Mouse (Mus musculus): ENCODE data around the gene Fn1. TPM values are rescaled to one million over a fixed set of nuclear protein-coding genes. Genes with fewer than 3 reads are reported as not detected.

The Fn1 gene
- polyA plus RNA-seq, 2 experiments = 78.8 to 99.5 TPM

DNA sequence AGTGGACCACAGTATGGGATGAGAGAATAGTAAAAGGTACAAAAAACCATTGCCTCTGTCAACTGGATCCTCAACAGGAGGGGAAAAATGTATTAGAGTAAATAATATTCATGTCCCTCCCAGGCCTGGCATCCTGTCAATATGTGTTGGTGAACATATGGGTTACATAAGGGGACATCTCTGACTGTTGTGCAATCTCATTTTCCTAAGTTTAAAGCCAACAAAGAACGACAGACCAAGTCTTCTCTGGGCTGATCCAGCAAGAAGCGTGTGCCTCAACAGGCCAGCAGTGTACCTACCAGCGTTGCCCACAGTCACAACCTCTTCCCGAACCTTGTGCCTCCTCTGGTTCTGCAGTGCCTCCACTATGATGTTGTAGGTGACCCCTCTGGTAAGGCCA, 57.6 kb downstream of the Fn1 start:
- Histone ChIP-seq H3K27me3 (ENCODE audit: control insufficient read depth, insufficient read depth, low read length) (no peaks in the 10 kb centered on the region), H3K4me1 (replicated peaks; ENCODE audit: control insufficient read depth in 2 of 2, insufficient read depth in 2 of 2, low read length in 1 of 2) (no peaks in the 10 kb centered on the region), H3K4me3 (ENCODE audit: insufficient read depth in 1 of 2, low read depth in 2 of 2, low read length in 2 of 2) (no peak overlapping the region), H3K4me2 (ENCODE audit: low read depth) (no peak overlapping the region), H3K27ac (no peak overlapping the region), H3K9ac (replicated peaks) (no peak overlapping the region), H3K9me3 (ENCODE audit: control insufficient read depth, low read length) (no peaks in the 10 kb centered on the region), H3K36me3 (replicated peaks; ENCODE audit: control insufficient read depth, insufficient read depth, low read depth) (no peaks in the 10 kb centered on the region; the same call in 1 of the 2 replicates)
- 62% methylated on average over 4 of the region's 4 CpGs for WGBS (ENCODE audit: insufficient replicate concordance)
- no peak for DNase-seq (ENCODE audit: low read depth in 3 of 3, low spot score in 3 of 3)
- TF ChIP-seq CTCF (IDR thresholded peaks at IDR 0.05; ENCODE audit: low read depth) = no peak
- no peak for TF ChIP-seq EP300 (IDR thresholded peaks at IDR 0.05; ENCODE audit: low read depth)
- no peak for ATAC-seq (ENCODE audit: insufficient read depth)

- no peak overlapping the region for H3K9ac ChIP-seq (replicated peaks)
- TF ChIP-seq CTCF (IDR thresholded peaks at IDR 0.05; ENCODE audit: low read depth) (no peak), EP300 (IDR thresholded peaks at IDR 0.05; ENCODE audit: low read depth) (no peak)
- no peaks in the 10 kb centered on the region for H3K9me3 ChIP-seq (ENCODE audit: control insufficient read depth, low read length)
- WGBS (ENCODE audit: insufficient replicate concordance) = 36% methylated on average over 2 of the region's 2 CpGs
- H3K4me2 ChIP-seq (ENCODE audit: low read depth) = no peak overlapping the region
- H3K27me3 ChIP-seq (ENCODE audit: control insufficient read depth, insufficient read depth, low read length) = no peaks in the 10 kb centered on the region
- no peaks in the 10 kb centered on the region; the same call in 1 of the 2 replicates for H3K36me3 ChIP-seq (replicated peaks; ENCODE audit: control insufficient read depth, insufficient read depth, low read depth)
- H3K4me3 ChIP-seq (ENCODE audit: insufficient read depth in 1 of 2, low read depth in 2 of 2, low read length in 2 of 2) = no peak overlapping the region
- DNase-seq (ENCODE audit: low read depth in 3 of 3, low spot score in 3 of 3) (no peak), ATAC-seq (ENCODE audit: insufficient read depth) (no peak)
- no peaks in the 10 kb centered on the region for H3K4me1 ChIP-seq (replicated peaks; ENCODE audit: control insufficient read depth in 2 of 2, insufficient read depth in 2 of 2, low read length in 1 of 2)
- H3K27ac ChIP-seq = no peak overlapping the region
These were observed 58.7 kb downstream of the Fn1 start for GRCm38 (mm10) chr1:71594268-71594667.

DNA sequence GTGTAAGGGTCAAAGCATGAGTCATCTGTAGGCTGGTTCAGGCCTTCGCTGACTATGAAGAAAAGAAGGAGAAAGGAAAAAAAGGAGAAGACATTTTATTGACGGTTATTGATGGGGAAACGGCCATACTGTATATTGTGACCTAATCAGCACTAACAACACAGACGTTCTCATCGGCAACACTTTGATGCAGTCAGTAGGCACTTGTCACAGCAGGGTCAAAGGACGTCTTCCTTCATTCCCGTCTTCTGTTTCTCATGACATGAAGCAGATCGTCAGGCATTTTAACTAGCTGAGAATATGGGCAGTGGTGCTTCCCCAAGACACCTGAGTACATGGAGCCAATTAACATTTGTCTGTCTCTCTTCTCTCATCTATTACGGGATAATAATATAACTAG, 59.8 kb downstream of the Fn1 start:
- H3K9me3 ChIP-seq (ENCODE audit: control insufficient read depth, low read length) = no peaks in the 10 kb centered on the region
- DNase-seq (ENCODE audit: low read depth in 3 of 3, low spot score in 3 of 3) (no peak), ATAC-seq (ENCODE audit: insufficient read depth) (no peak)
- 83% methylated on average over 9 of the region's 9 CpGs for WGBS (ENCODE audit: insufficient replicate concordance)
- H3K9ac ChIP-seq (replicated peaks) = no peak overlapping the region
- H3K4me3 ChIP-seq (ENCODE audit: insufficient read depth in 1 of 2, low read depth in 2 of 2, low read length in 2 of 2) = no peak overlapping the region
- H3K4me1 ChIP-seq (replicated peaks; ENCODE audit: control insufficient read depth in 2 of 2, insufficient read depth in 2 of 2, low read length in 1 of 2) = no peaks in the 10 kb centered on the region
- no peak overlapping the region for H3K27ac ChIP-seq
- H3K27me3 ChIP-seq (ENCODE audit: control insufficient read depth, insufficient read depth, low read length) = no peaks in the 10 kb centered on the region
- TF ChIP-seq EP300 (IDR thresholded peaks at IDR 0.05; ENCODE audit: low read depth) (no peak), CTCF (IDR thresholded peaks at IDR 0.05; ENCODE audit: low read depth) (no peak)
- H3K4me2 ChIP-seq (ENCODE audit: low read depth) = no peak overlapping the region
- no peaks in the 10 kb centered on the region; the same call in 1 of the 2 replicates for H3K36me3 ChIP-seq (replicated peaks; ENCODE audit: control insufficient read depth, insufficient read depth, low read depth)

GRCm38 (mm10) chr1:71590038-71590437, 63.0 kb downstream of the Fn1 start:
- TF ChIP-seq EP300 (IDR thresholded peaks at IDR 0.05; ENCODE audit: low read depth) (no peak), CTCF (IDR thresholded peaks at IDR 0.05; ENCODE audit: low read depth) (no peak)
- H3K27ac ChIP-seq = no peak overlapping the region
- H3K9ac ChIP-seq (replicated peaks) = no peak overlapping the region
- ATAC-seq (ENCODE audit: insufficient read depth) (no peak), DNase-seq (ENCODE audit: low read depth in 3 of 3, low spot score in 3 of 3) (no peak)
- no peaks in the 10 kb centered on the region for H3K4me1 ChIP-seq (replicated peaks; ENCODE audit: control insufficient read depth in 2 of 2, insufficient read depth in 2 of 2, low read length in 1 of 2)
- H3K9me3 ChIP-seq (ENCODE audit: control insufficient read depth, low read length) = no peaks in the 10 kb centered on the region
- H3K36me3 ChIP-seq (replicated peaks; ENCODE audit: control insufficient read depth, insufficient read depth, low read depth) = no peaks in the 10 kb centered on the region; the same call in 1 of the 2 replicates
- no peaks in the 10 kb centered on the region for H3K27me3 ChIP-seq (ENCODE audit: control insufficient read depth, insufficient read depth, low read length)
- no peak overlapping the region for H3K4me3 ChIP-seq (ENCODE audit: insufficient read depth in 1 of 2, low read depth in 2 of 2, low read length in 2 of 2)
- 65% methylated on average over 11 of the region's 11 CpGs for WGBS (ENCODE audit: insufficient replicate concordance)
- H3K4me2 ChIP-seq (ENCODE audit: low read depth) = no peak overlapping the region

DNA sequence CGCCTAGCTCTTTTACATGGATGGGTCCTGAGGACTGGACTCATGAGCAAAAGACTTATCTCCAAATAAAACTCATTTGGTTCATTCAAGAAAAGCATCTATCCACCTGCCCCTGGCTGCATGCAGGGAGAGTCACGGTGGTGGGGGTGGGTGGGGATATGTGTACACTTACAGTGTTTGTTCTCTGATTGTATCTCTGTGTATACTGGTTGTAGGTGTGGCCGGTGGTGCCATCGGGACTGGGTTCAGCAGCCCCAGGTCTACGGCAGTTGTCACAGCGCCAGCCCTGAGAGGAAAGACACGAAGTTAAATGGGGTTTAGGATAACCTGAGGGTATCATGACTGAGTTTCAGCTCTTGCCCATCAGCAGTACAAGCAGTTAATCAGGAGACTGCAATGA, 66.3 kb downstream of the Fn1 start:
- 67% methylated on average over 7 of the region's 7 CpGs for WGBS (ENCODE audit: insufficient replicate concordance)

More for the DNA sequence above, 66.3 kb downstream of the Fn1 start:
- no peaks in the 10 kb centered on the region for H3K27me3 ChIP-seq (ENCODE audit: control insufficient read depth, insufficient read depth, low read length)
- no peaks in the 10 kb centered on the region for H3K9me3 ChIP-seq (ENCODE audit: control insufficient read depth, low read length)
- no peak overlapping the region for H3K4me2 ChIP-seq (ENCODE audit: low read depth)
- no peaks in the 10 kb centered on the region; the same call in 1 of the 2 replicates for H3K36me3 ChIP-seq (replicated peaks; ENCODE audit: control insufficient read depth, insufficient read depth, low read depth)
- H3K9ac ChIP-seq (replicated peaks) = no peak overlapping the region
- no peaks in the 10 kb centered on the region for H3K4me1 ChIP-seq (replicated peaks; ENCODE audit: control insufficient read depth in 2 of 2, insufficient read depth in 2 of 2, low read length in 1 of 2)
- no peak for DNase-seq (ENCODE audit: low read depth in 3 of 3, low spot score in 3 of 3)
- H3K4me3 ChIP-seq (ENCODE audit: insufficient read depth in 1 of 2, low read depth in 2 of 2, low read length in 2 of 2) = no peak overlapping the region
- no peak for TF ChIP-seq EP300 (IDR thresholded peaks at IDR 0.05; ENCODE audit: low read depth)
- no peak for TF ChIP-seq CTCF (IDR thresholded peaks at IDR 0.05; ENCODE audit: low read depth)
- no peak for ATAC-seq (ENCODE audit: insufficient read depth)
- no peak overlapping the region for H3K27ac ChIP-seq
